Mouse (Mus musculus) adrenal gland, adult 18-20 months (tissue): ENCODE measurements around the gene Gm21988. TPM values are rescaled to one million over a fixed set of nuclear protein-coding genes. Genes with fewer than 3 reads are reported as not detected.

Source experiments
- DNase-seq, 2 experiments: peaks; one replicate each; pipeline ENCODE4 v3.0.0; 2021 to 2022; ENCODE audit warnings: low spot score in 2 of 2
- long read RNA-seq, 2 experiments: library from polyadenylated mRNA; stranded (forward); transcript quantifications; one replicate each; pipeline ENCODE4 v2.0.0; 2021
- total RNA-seq, 2 experiments: library from RNA; stranded (reverse); gene quantifications; 1 replicate in 1 of 2; 2 replicates in 1 of 2; pipeline ENCODE4 v1.2.3; 2021

The Gm21988 gene
- 1 to 10 TPM; 4.3 to 5.3 TPM for total RNA-seq
- long read RNA-seq, experiment 1, partial matches to known transcripts, result 4 of 4 reads
- long read RNA-seq, experiment 1, other reads (novel, unspliced or antisense), result 0 of 4 reads
- long read RNA-seq, experiment 2, partial matches to known transcripts, result 6 of 9 reads
- long read RNA-seq, experiment 2, other reads (novel, unspliced or antisense), result 2 of 9 reads

DNA sequence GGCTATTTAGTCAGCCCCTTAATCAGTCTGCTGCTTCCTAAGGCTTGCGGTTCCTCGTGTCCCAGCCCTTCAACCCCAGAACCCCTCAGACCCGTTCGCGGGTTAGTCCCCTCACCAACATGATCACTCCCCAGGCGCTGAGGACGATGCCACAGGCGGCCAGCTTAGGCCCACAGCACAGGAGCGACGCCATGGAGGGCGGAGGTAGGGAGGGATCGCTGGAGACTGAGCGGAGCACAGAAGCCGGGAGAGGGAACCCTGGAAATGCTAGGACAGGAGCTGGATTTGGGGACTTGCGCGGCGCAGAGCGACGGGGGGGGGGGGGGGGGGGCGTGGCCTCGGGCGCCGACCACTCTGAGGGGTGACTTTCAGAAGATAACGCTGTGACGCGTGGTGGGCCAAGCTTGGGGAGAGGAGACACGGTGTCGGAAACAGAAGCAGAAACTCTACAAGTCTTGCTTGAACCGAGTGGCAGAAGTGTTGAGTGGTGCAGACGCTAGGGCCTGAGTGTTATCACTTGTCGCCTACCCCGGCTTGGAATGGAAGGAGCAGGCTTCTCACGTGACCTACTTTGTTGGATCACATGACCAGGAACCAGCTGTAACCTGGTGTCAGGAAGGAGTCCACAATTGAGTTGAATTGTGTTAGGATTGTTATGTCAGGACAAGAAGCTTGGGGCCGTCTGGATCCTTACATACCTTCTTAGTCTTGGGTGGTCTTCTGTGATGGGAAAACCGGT is at the start of gene Gm21988, which contains the start of gene Rnasek:
Gene Gm21988, minus strand, starts transcription at position 290 of the 739 bp plus-strand sequence.
Gene Rnasek, minus strand, starts transcription at position 302 of the 739 bp plus-strand sequence.
- DNase-seq, result peak; percentile 69 to 78

DNA sequence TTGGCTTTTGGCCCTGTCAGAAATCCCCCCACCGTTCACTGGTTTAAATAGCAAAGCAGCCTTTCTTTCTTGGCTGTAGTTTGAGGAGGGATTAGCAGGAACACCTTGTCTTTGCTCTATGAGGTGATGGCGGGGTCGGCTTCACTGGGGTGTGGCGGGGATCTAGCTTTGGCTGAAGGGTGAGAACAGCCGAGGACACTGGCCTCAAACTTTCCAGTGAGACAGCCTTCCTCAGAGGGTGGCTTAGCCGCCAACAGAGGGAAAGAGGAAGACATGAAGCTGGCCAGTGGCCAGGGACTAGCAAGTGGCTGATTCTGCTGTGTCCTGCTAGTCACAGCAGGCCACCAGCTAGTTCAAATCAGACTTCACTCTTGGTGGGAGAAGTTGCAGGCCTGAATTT is 49.6 kb upstream of the Gm21988 start:
- DNase-seq, result peak in 1 of 2 experiments; percentile 31

DNA sequence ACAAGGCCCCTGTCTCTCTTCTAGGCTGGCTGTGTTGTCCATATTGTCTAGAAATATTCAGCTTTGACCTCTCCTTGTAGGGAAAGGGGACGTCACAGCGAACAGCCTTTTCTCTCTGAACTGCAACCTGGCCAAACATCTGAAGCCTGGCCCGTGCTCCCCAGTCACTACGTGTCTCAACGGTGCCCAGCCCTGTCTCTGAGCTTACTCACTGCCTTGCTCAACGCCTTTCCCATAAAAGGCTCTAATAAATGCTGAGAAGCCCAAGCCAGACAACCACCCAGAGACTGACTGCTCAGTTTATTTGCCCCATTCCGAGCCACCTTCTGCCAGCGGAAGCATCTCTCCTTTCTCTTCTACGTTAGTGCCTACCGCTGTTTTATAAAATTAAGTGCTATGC is 48.5 kb upstream of the Gm21988 start:
- DNase-seq, result no peak

DNA sequence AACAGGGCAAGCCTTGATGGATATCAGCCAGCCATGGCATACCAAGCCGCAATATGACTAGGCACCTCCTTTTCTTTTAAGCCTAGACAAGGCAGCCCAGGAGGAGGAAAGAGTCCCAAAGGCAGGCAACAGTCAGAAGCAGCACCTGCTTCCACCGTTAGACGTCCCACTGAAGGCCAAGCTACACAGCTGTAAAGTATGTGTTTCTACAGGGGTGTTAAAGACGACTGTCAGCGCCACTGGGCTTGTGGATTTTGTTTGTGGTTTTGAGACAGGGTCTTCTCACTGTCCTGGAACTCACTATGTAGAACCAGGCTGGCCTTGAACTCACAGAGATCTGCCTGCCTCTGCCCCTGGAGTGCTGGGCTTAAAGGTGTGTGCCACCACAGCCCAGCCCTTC is 46.1 kb upstream of the Gm21988 start:
- DNase-seq, result no peak

DNA sequence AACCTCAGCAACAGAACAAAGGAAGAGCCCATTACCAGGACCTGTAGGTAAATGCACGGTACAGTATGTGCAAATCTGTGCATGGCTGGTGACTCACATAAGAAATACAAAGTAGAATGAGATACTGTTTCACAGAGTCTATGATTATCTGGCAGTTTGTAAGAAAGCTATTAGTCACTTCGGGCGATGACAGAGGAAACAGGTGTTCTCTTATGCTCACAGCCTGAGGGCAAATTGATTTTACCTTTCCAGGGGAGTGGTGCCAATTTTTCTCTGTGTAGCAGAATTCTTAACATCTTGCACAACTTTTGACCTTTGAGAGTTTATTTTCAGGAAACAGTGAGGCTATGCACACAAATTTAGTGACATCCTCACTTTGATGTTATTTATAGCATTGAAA is 45.1 kb upstream of the Gm21988 start:
- DNase-seq, result no peak

DNA sequence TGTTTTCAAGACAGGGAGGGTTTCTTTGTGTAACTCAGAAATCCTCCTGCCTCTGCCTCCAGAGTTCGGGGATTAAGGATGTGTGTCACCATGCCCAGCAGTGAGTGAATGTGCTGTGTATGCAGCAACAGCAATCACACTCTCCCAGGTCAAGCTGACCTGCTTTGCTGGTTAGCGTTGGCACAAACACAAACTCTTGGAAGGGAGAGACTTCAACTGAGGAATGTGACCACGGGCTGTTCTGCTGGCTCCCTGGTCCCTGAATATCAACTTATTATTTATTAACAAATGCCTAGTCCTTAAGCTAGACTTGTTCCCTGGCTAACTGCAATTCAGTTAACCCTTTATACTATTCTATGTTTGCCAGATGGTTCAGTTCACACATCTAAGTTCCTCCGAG is 44.0 kb upstream of the Gm21988 start:
- no peak for DNase-seq

DNA sequence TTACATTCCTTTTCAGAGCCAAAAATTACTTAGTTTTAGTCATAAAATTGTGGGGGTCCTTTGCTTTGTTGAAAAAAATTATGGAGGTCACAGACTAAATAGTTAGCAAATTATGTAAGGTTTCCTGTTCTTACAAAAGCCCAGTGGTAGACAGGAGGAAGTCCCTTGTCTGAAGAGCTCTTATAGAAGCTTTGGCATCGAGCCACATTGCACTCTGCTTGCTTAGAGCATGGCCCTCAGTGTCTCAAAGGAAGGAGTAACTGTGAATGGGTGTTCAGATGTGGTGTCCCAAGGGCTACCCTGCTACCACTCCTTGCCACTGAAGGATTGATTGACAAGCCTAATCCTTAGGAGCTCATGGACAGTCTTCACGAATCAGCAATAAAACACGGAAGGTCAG is 40.8 kb upstream of the Gm21988 start:
- DNase-seq, result no peak

DNA sequence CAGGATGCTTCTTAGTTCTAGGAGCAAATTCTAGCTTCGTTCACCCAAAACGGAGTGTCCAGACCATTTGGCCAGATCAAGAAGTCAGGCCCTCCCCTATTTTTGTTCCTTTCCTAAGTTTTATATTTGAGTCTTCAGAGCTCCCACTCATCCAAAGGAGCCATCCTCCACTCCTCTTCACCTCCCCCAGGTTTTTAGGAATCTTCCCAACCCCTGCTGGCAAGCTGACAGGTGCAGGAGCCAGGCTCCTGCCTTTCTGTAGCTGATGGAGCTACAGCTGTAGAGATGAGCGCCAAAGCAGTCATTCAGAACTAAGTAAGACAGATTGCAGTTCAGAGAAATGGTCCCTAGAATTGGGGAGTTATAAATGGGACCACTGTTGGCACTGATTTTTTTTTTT is 39.3 kb upstream of the Gm21988 start:
- no peak for DNase-seq

DNA sequence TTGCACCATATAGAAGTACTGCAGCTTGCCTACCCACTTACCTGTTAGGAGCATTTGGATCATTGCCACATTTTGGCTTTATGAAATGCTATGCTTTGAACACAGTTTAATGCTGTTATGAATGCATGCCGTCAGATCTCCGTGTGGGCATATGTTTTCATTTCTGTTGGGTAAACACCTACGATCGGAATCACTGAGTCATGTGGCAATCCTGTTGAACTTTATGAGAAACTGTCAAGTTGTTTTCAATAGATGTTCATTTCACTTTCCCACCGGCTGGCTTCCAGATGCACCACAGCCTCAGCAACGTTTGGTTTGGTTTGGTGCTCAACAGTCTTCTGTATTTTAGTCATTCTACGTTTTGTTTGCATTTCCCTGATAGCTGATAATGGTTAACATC is 32.0 kb upstream of the Gm21988 start:
- no peak for DNase-seq

DNA sequence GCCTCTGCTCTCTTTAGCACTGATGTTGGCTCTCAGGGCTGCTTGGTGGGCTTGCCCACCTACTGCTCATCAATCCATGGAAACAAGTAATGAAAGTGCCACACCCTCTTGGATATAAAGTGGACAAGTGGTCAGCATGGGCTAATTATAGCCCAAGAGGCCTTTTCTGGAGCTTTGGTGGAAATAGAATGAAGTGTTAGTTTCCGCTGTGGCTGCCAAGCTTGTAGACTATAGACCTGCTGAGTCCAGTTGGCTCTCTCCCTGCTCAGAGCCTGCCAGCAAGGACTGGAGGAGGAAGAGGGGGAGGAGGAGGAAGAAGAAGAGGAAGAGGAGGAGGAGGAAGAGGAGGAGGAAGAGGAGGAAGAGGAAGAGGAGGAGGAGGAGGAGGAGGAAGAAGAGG is 26.8 kb upstream of the Gm21988 start:
- no peak for DNase-seq

DNA sequence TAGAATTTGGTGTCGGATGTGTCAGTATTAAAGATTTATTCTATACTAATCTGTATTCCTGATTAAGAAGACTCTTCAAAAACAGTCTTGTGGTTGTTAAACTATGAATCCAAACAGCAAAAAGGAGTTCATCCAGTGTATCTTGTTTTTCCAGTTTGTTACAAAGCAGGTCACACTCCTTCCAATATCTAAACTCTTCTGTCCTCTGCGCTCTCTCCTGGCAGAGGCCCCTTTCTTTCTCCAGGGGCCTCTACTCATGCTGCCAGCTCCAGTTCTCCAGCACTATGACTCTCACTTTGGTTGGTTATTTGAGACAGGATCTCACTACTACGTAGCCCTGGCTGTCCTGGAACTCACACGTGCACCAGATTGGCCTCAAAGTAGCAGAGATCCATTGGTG is 26.2 kb upstream of the Gm21988 start:
- no peak for DNase-seq

DNA sequence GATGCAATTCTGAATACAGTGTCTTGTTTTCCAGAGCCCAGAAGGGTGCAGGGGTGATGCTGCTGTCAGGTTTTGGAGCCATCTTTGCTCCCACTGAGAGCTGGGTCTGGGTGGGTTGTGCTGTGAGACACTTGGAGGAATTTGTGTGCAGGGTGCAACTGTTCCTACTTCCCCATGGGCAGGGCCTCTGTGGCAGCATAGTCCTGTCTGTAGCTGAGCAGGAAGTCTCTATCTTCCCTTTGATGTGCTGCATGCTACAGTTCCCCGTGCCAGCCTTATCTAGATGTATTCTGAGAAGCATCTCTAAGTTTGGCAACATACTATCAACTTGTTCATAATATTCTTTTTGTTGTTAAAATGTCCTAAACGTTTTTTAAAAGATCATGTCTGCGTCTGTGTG is 25.6 kb upstream of the Gm21988 start:
- DNase-seq, result no peak

DNA sequence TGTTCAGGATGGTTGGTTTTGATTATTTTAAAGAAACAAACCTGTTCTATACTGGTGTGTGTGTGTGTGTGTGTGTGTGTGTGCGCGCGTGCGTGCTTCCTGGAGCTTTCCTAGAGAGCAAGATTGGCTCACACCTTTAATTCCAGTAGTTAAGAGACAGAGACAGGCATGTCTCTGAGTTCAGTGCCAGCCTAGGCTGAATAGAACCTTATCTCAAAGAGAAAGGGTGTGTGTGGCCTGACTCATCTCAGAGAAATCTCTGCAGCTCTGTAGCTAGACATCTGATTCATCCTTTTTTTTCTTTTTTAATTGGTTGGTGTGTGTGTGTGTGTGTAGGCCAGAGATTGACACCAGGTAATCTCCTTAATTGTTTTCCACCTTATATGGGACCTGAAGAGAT is 19.4 kb upstream of the Gm21988 start:
- DNase-seq, result no peak

DNA sequence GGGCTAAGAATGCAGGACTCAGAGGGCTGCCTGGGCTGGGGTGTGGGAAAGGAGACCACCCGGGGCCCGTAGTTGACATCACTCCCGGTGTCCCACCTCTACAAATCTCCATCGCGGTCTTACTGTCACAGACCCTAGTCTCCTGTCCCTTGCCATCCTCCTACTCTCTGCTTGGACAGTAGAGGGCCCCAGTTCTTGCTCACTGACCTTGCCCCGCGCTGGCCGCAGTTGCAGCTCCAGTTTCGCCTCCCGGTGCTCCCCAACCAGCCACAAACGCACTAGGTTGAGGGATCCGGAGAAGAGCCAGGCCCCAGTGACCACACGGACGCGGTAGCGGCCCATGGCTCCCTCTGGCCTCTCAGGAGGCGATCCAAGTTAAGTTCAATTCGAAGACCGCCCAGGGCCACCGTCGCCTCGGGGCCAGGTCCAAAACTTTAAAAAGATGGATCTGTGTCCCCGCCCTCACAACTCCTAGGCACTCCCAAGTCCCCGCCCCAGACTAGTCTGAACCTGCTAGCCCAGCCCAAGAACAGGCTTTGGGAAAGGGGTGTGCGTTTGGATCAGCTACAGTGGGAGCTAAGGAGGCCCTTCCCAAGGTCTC is 15.4 kb upstream of the Gm21988 start, which contains the start of gene Alox12:
Gene Alox12, minus strand, starts transcription at position 423 of the 601 bp plus-strand sequence.
- peak; percentile 48 to 51 for DNase-seq

DNA sequence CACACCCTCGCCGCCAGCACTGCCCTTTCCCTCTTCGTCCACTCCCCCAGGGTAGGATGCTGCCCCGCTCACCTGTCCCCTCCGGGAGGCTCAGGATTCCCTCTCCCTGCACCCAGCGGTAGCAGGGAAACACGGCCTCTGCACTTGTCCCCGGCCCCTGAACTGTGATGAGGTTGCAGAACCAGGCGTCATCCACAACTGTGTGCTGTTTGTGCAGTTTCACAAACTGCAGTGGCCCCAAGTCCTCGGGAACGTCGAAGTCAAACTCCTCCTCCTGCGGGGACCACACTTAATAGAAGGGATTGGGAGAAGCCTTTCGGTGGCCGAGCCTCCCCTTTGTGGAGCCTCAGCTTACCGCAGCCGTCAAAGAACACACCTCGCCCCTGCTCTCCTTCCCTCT is 14.7 kb upstream of the Gm21988 start:
- no peak for DNase-seq

DNA sequence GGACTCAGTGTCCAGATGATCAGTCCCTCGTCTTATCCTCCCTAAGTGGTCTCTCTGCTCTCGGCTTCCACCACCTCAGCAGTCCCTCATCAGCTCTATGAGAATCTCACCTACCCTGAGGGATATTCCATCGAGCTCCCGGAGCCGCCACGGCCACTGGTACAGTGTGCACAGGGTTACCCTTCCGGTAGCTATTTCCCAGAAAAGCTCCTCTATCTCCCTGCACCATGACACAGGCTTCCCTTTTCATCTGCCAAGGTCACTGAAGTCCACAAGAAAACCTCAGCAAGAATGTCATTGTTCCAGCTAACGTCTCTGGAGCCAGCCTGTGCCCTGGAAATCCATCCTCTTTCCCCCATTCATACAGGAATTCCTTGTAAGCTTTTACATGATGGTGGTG is 12.2 kb upstream of the Gm21988 start:
- no peak for DNase-seq

DNA sequence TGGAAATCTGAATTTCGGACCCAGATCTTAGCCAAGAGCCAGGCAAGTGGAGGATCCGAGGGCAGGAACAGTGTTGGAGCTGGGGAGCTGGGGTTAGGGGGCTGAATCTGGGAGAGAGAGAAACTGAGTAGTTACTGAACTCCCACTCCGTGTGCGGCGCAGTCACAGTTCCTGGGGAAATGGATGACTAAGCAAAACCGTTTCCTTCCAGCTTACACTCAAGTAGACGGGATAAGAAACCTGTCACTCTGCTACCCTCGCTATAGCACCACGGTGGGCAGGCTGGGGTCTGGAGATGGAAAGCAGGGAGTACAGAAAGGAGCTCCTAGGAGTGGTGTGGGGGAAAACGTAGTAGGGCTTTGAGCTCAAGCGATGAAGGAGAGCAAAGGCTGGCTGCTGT is 10.5 kb upstream of the Gm21988 start:
- no peak for DNase-seq

DNA sequence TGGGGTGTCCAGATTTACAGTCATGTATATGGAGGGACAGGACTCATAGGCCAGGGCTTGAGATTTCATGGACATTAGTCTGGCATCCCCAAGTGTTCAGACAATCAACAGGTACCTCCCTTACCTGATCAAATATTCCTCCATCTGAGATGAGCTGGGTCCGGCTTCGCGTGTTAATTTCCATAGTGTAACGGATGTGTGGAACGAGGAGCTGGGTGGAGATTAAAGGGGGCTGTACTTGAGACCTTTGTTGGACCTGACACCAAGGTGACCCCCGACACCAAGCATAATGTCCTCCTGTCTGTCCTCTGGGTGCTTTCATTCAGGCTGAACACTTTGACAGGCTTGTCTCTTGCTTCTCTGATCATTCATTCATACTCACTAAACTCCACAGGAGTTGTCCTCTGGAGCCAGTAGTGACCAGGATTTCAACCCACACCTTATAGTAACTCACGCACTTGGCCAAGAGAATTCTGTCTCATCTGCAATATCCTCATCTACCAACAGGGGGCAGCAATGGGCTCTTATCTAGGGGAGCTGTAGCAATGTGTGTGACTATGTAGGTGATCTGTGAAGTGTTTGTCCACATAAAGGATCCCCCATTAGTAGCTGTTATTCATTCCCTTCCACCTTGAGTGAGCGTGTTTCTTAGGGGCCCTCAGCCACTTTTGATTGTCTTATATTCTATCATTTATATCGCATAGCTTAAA is 7.7 kb upstream of the Gm21988 start:
- peak; percentile 74 to 77 for DNase-seq

DNA sequence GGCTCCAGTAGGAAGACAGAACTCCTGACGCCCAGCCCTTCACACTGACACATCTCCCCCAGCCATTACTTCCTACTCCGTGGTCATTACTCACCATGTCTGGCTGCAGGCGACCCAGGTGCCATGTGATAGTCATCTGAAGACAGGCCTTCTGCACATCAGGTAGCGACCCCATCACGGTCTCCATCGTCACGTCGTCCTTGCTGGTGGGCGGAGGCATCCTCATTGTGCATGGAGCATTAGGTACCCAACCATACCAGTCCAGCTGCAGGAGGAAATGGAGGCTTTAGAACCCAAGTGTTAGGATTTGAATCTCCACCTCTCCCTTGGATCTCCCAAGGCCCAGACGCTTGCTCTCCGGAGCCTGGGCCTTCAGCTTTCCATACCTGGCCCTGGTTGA is 3.0 kb upstream of the Gm21988 start:
- no peak for DNase-seq

DNA sequence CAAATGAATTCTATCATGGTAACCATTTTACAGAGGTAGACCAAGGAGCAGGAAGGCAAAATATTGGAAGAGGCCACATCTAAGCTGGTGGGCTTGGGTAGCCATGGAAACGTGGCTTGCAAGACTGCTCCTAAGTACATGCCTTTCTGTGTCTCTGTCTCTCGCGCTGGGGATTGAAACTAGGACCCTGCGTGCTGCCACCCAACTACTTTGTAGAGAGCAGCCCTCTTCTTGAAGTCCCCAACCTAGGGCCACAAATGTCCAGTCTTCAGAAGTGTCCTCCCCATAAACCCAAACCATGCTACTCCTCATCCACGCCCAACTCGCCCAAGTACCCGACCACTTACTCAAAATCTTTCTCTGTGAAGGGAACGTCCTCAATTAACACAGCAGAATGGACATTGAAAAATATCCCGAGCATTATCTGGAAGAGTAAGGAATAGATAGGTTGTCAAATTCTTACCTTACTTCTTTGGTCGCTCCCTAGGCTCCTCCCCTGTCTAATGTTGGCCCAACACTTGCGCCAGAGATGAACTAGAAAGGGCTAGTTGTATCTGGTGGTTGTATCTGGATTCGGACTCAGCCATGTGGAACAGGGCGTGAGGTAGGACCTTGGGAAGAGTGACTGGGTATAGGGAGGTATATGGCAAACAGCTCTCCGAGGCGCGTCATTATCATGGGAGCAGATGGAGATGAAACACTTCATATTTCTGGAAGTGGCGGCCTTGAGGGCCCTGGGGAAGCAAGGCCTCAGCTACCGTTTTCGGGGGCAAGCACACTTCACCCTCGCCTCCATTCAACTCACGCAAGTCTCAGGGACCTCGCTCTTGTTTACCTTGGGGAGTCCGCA is 814 bp downstream of the Gm21988 start:
- no peak for DNase-seq
